Mouse (Mus musculus): Measurements from ENCODE around the gene Il10rb.

GRCm38 (mm10) chr16:91404828-91405577 is 961 bp upstream of the Il10rb start:
- TF ChIP-seq CTCF (IDR thresholded peaks at IDR 0.05; ENCODE audit: insufficient read depth, low read length): no peak
- TF ChIP-seq POLR2A (IDR thresholded peaks at IDR 0.05; ENCODE audit: borderline replicate concordance, extremely low read depth, low read depth, low read length): no peak

Measured in lung, adult 2 months (tissue).